Mouse (Mus musculus) lung, adult 2 months (tissue): ENCODE data around the gene Tsku.

Experiments used
- CTCF ChIP-seq: fragments of 200-500 bp; IDR thresholded peaks from 2 replicates; pipeline ENCODE4 v1.5.1; 2011; ENCODE audit warnings: mild to moderate bottlenecking, low read length, control low read depth; ENCODE audit not compliant: insufficient read depth
- POLR2A ChIP-seq: fragments of 200-500 bp; IDR thresholded peaks from 2 replicates; pipeline ENCODE4 v1.6.1; 2011; ENCODE audit warnings: low read depth, mild to moderate bottlenecking, control low read depth, low read length, borderline replicate concordance; ENCODE audit errors: extremely low read depth

DNA sequence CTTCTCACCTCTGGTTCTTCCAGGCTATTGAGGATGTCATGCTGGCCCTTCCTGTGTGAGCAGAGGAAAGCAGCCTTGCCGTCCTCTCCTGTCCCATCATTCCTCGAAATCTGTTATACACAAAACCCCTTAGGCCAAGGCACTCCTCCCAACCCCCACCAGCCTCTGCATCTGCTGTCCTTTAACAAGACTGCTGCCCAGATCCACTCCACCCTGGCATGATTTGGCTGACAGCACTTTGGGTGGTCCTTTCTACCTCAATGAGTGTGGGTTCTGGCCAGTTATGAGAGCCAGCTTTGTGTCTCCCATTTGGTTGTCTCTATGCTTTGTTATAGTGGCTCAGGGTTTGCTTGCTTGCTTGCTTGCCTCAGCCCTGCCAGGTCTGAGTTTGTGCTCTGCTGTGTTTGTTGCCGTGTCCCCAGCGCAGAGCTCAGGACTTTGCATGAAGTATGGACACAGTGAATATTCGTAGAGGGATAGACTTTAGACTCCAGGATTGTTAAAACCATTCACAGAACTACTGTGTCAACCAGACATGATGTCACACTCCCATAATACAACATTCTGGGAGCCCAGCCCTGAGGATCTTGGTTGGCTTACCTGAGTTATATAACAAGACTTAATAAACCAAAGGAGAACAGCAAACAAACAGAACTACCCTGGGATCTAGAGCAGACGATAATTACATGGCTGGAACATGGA lies 19.2 kb upstream of the Tsku start:
- no peak for TF ChIP-seq CTCF
- TF ChIP-seq POLR2A = no peak
